Mouse (Mus musculus): ENCODE measurements around the gene Fam53b. TPM values are rescaled to one million over a fixed set of nuclear protein-coding genes. Genes with fewer than 3 reads are reported as not detected.

Gene Fam53b
- total RNA-seq, 4 experiments from 2014 or later: 24.0 to 31.3 (median 26.9) TPM

GRCm38 (mm10) chr7:132712956-132713355, 100.7 kb downstream of the Fam53b start:
- DNase-seq (ENCODE audit: low spot score): no peak

DNA sequence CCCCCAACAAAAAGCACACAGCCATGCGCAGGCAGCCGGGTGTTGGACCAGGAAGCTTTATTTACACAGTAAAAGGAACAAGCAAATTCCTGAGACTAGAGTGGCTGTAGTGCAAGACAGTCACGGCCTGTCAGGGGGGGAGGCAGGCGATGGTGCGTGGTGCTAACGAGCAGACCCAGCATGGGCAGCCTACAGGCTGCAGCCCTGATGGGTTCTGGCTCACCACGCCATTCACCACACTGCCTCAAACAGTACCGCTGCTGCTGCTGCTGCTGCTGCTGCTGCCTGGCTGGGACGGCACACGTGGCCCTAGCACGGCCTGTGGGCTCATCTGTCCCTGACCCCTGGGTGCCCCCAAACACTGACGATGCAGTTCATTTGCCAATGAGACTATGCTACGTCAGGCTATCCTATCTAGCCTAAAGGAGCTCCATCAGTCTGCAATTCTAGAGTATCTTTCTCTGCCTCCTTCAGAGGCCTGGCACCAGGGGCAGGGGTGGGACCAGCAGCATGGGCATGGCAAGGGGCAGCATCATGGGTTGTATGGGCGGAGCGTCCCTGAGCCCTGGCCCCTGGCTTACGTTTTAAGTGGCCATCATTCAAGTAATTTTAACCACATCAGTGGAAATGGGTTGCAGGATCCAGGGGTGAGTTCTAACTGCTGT, 101.5 kb downstream of the Fam53b start:
- DNase-seq (ENCODE audit: low spot score): no peak

DNA sequence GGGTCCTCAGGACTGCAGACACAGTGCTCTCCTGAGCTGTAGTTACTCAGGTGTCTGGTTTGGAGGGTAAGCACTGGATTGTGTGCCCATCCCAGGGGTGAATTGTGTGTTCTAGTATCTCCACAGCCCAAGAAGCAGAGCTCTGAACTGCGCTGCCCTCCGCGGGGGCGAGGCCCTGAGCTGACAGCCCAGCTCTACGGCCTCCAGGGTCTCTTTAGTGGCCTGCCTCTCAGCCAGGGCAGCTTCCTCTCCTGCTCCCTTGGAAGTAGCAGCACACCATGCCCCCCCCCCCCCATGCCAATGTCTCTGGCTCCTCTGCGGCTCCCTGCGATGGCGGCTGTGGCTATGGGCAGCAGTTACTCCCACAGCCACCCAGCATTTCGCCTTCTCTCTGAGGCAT, 102.1 kb downstream of the Fam53b start:
- no peak for DNase-seq (ENCODE audit: low spot score)

DNA sequence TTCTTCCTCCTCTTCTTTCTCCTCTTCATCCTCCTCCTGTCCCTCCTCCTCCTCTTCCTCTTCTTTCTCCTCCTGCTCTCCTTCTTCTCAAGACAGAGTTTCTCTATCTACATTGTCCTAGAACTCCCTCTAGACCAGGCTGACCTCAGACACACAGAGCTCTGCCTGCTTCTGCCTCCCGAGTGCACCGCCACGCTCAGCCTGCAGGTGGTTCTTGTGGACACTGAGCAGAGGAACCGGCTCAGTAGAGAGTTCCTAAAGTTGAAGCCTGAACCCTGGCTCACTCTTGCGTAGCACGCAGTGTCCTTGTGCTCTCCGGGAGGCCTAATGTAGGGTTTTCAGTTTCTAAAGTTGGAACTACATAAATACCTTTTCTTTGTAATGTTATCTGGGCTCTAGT, 108.6 kb downstream of the Fam53b start:
- DNase-seq (ENCODE audit: low spot score): no peak

- DNase-seq (ENCODE audit: low spot score): no peak
These were observed 109.3 kb downstream of the Fam53b start for GRCm38 (mm10) chr7:132704310-132704875.

- no peak for DNase-seq (ENCODE audit: low spot score)
These were observed 110.0 kb downstream of the Fam53b start for GRCm38 (mm10) chr7:132703515-132704309.

DNA sequence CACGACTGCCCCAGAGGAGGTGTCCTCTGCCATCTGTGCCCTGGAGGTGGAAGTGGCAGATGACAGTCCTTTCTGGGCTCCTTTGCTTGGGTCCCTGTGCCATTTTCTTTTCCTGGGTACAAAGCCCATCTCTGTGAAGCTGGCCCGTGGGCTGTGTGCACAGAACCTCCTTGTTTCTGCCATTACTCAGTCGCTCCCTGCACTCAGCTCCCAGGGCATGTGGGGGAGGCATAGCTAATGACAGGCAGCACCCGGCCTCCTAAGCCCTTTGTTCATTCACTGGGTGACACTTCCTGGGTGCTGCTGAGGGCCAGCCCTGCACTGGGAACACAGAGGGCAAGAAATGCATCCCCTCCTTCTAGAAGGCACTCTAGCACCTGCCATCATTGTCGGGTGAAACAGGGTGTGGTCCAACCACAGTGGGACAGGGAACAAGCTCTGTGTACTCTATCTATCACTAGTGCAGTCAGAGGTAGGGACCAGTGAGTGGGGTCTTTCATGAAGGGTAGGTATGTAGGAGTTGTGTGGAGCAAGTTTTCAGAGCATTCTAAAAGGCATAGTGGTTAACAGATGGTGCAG, 111.1 kb downstream of the Fam53b start:
- no peak for DNase-seq (ENCODE audit: low spot score)

GRCm38 (mm10) chr7:132702024-132702423, 111.7 kb downstream of the Fam53b start:
- no peak for DNase-seq (ENCODE audit: low spot score)

DNA sequence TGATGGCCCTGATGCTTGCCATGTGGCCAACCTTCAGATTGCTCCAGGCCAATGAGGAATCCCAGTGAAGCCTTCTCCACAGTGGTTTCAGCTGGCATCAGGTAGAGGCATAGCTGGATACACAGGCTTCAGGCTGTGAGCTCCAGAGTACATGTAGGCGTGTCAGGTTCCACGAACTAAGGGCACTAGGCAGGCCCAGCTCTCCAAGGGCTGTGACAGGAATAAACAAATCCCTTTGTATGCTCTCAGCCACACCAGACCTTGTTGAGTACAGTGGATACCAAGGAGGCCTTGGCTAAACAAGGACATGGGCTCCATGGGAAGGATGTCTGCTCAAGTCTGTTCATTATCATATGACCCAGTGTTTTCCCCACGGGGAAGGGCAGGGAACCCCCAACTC, 112.3 kb downstream of the Fam53b start:
- DNase-seq (ENCODE audit: low spot score): no peak

GRCm38 (mm10) chr7:132700107-132700506, 113.6 kb downstream of the Fam53b start:
- DNase-seq (ENCODE audit: low spot score): no peak

GRCm38 (mm10) chr7:132699639-132700038, 114.0 kb downstream of the Fam53b start:
- DNase-seq (ENCODE audit: low spot score): no peak

- DNase-seq (ENCODE audit: low spot score): no peak
These were observed 114.5 kb downstream of the Fam53b start for GRCm38 (mm10) chr7:132699165-132699564.

DNA sequence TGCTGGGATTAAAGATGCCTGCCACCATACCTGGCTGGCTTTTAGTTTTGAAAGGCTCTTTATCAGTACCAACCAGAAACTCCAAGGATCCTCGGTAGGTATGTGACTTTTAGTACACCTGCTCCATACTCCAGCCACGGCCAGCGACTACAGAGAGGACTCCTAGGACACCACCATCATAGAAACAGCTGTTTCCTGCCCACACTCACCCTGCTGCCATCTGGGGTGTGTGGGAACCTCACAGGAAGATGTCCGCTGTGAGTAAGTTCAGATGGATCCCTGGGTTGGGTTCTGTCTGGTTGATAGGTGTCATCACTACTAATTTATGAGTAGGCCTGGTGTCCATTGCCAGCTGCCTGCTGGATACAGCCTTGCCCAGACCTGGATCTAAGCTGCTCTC, 114.9 kb downstream of the Fam53b start:
- DNase-seq (ENCODE audit: low spot score): no peak

- DNase-seq (ENCODE audit: low spot score): no peak
These were observed 116.4 kb downstream of the Fam53b start for GRCm38 (mm10) chr7:132697258-132697796.

DNA sequence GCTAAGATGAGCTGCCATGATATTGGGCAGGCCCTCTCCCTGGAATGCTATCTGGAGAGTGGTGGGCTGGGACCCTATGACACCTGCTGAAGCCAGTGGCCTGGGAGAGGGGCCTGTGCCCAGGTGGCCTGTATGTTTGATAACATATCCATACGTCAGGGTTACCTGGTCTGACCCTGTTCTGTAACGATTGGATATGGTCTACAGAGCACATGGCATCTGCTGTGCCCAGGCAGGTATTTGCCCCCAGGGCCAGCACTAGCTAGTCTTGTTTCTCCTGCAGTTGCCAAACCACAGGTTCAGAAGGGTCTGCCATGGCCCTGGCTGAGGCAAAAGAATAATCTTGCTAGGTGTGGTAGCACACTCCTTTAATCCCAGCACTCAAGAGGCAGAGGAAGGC, 120.1 kb downstream of the Fam53b start:
- no peak for DNase-seq (ENCODE audit: low spot score)

- DNase-seq (ENCODE audit: low spot score): no peak
These were observed 121.0 kb downstream of the Fam53b start for GRCm38 (mm10) chr7:132692719-132693118.

DNA sequence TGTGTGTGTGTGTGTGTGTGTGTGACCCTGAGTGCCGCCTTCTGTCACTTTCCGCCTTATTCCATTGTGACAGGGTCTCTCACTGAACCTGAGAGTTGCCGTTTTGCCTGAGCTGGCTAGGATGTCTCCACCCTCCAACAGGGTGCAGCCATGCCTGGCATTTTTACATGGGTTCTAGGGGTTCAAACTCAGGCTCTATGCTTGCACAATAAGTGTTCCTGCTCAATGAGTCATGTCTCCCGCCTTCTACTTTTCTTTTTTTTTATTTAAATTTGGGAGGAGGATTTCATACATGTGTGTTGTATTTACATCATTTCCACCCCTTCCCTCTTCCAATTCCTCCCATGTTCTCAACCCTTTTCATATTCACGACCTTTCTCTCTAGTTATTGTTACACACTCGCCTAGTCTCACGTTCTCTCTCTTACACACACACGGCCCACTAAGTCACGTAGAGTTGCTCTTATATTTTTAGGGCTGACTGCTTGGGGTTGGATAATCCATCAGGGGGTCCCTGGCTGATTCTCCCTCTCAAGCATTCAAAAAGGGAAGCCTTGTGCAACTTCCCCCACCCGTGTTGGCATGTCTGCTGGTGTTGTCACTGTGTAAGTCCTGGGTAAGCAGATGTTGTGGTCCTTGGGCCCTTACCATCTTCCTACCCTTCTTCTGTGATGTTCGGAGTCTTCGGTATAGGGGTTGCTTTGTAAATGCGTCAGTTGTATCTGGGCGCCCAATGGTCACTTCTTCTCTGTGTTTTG, 122.8 kb downstream of the Fam53b start:
- DNase-seq (ENCODE audit: low spot score): no peak

DNA sequence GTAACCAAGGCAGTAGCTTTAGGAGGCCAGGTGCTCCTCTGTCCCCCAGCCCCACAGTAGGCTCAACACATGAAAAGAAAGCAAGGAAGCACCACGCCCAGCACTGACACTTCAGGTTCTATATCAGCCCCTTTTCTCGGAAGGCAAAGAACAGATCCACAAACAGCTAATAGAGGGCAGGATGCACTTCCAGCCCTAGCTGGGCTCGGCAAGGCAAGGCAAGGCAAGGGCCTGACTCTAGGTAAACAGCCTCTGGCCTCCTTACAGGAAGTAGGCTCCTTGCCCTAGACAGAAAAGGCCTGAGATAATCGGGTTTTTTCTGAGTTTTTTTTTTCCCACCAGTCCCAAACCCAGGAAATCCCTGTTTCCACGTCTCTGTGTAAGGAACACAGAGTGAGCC, 124.0 kb downstream of the Fam53b start:
- no peak for DNase-seq (ENCODE audit: low spot score)

- DNase-seq (ENCODE audit: low spot score): no peak
These were observed 125.0 kb downstream of the Fam53b start for GRCm38 (mm10) chr7:132688721-132689120.

GRCm38 (mm10) chr7:132687897-132688296, 125.8 kb downstream of the Fam53b start:
- DNase-seq (ENCODE audit: low spot score): no peak

DNA sequence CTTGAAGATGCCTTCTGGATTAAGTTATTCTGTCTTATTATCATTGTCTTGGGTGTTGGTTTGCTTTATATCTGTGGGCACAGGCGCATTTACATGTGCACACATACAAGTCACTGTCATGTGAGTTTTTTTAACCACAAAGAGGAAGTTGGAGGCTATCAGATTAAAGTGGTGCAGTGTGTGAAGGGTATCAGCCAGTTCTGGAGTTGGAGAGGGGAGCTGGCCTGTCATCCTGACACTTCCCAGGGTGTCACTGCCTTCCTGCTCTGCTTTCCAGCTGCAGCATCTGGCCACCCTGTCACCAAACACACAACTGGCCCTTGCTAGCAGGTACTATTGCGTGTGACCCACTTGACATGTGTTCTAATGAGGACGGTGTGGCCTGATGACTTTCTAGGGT, 127.2 kb downstream of the Fam53b start:
- DNase-seq (ENCODE audit: low spot score): no peak

- peak; percentile 29 for DNase-seq (ENCODE audit: low spot score)
These were observed 129.8 kb downstream of the Fam53b start for GRCm38 (mm10) chr7:132683923-132684322.
